Mouse (Mus musculus): ENCODE data around the gene Etnk1. TPM values are rescaled to one million over a fixed set of nuclear protein-coding genes. Genes with fewer than 3 reads are reported as not detected.
A peak's percentile ranks its signal among the peaks of the same experiment; 100 is the strongest.
"Not testable (repeated sequence)": the region's sequence is repeated elsewhere in the genome, so short reads cannot be mapped to it uniquely, and the experiment has no call there.

Etnk1 gene
- polyA plus RNA-seq, 1 experiment from 2014 or later = 20.0 TPM

DNA sequence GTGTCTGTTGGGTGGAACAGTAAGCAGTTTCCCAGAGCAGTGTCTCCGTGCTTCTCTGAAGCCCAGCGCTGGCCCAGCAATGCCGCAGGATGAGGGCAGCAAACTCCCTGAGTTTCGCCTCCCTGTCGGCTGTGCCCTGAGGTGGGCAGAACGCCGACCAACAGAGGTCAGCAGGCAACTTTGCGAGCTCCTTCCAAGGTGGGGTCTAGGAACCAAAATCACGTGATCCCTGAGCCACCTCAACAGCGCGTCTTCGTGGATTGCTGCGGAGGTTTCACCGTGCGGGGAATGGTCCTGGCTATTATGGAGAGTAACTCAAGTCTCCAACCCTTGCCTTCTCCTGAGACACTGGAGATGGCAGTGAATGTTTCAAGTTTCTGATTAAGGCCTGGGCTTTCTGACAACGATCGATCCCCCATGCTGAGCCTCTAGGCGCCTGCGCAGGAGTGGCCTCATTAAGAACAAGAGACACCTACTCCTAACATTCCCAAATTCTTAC is 23.2 kb upstream of the Etnk1 start:
- Histone ChIP-seq H3K4me2 (peak overlapping the region; percentile 64), H3K36me3 (ENCODE audit: control insufficient read depth, insufficient read depth, low read length) (no peaks in the 10 kb centered on the region), H3K4me3 (ENCODE audit: low read depth, low read length) (peak overlapping the region; percentile 36), H3K27me3 (replicated peaks; ENCODE audit: control insufficient read depth, insufficient read depth, low read length) (no peaks in the 10 kb centered on the region), H3K27ac (ENCODE audit: low read depth, low read length) (no peak overlapping the region), H3K9ac (ENCODE audit: low read depth, low read length) (peak overlapping the region; percentile 43; the same call in 1 of the 2 replicates), H3K9me3 (ENCODE audit: control insufficient read depth, low read length) (no peaks in the 10 kb centered on the region), H3K4me1 (replicated peaks; ENCODE audit: control insufficient read depth, insufficient read depth, low read length) (no peaks in the 10 kb centered on the region; the same call in 1 of the 2 replicates)
- DNase-seq (ENCODE audit: low spot score) = no peak
- 0 out of 2 replicates have a peak, but pooled peaks have one; percentile 18 for ATAC-seq (replicated peaks; ENCODE audit: low FRiP score)
- WGBS = 22% methylated on average over 19 of the region's 19 CpGs

DNA sequence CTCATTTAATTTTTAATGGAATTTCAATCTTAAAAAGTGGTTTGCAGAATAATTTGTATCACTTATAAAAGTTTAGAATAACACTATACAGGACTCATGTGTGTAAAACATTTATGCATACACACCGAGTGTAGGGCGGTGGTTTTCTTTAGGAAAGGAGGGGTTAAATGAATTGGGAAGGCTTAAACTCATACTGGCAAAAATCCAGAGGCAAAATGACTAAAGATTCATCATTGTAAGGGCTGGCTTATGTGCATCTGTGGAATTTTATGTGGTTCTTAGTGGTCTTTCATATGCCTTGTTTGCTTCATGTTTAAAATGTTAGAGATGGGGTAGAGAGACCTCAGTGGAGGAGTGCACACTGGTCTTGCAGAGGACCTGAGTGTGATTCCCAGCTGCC is 22.5 kb upstream of the Etnk1 start:
- no peak for DNase-seq (ENCODE audit: low spot score)
- Histone ChIP-seq H3K4me3 (ENCODE audit: low read depth, low read length) (no peak overlapping the region), H3K27ac (ENCODE audit: low read depth, low read length) (no peak overlapping the region), H3K9me3 (ENCODE audit: control insufficient read depth, low read length) (no peaks in the 10 kb centered on the region), H3K9ac (ENCODE audit: low read depth, low read length) (no peak overlapping the region), H3K27me3 (replicated peaks; ENCODE audit: control insufficient read depth, insufficient read depth, low read length) (no peaks in the 10 kb centered on the region), H3K36me3 (ENCODE audit: control insufficient read depth, insufficient read depth, low read length) (no peaks in the 10 kb centered on the region), H3K4me2 (no peak overlapping the region), H3K4me1 (replicated peaks; ENCODE audit: control insufficient read depth, insufficient read depth, low read length) (peaks cover 2% of the 10 kb centered on the region; the same call in 1 of the 2 replicates)
- no peak for ATAC-seq (replicated peaks; ENCODE audit: low FRiP score)
- 85% methylated on average over 2 of the region's 2 CpGs for WGBS

DNA sequence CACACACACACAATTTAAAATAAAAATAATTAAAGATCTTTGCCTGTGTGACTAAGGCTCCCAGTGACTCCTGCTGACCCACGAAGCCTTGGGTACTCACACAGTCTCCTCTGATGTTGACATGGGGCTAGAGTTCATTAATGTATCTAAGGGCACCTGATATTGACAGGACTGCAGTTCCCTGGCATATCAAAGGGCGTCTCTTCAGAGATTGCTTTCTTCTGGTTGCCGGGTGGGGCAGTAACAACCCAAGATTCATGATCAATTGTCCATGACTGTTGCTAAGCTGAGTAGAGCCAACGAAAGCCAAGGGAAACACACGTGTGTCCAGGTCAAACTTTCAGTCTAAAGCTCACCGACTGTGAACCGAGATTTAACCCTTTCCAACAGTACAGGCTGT is 22.0 kb upstream of the Etnk1 start:
- ATAC-seq (replicated peaks; ENCODE audit: low FRiP score) (no peak), DNase-seq (ENCODE audit: low spot score) (no peak)
- H3K9me3 ChIP-seq (ENCODE audit: control insufficient read depth, low read length) = no peaks in the 10 kb centered on the region
- H3K4me1 ChIP-seq (replicated peaks; ENCODE audit: control insufficient read depth, insufficient read depth, low read length) = peaks cover 2% of the 10 kb centered on the region; the same call in 1 of the 2 replicates
- no peaks in the 10 kb centered on the region for H3K27me3 ChIP-seq (replicated peaks; ENCODE audit: control insufficient read depth, insufficient read depth, low read length)
- no peak overlapping the region for H3K4me3 ChIP-seq (ENCODE audit: low read depth, low read length)
- WGBS = 67% methylated on average over 7 of the region's 7 CpGs
- H3K9ac ChIP-seq (ENCODE audit: low read depth, low read length) = no peak overlapping the region
- H3K4me2 ChIP-seq = no peak overlapping the region
- no peaks in the 10 kb centered on the region for H3K36me3 ChIP-seq (ENCODE audit: control insufficient read depth, insufficient read depth, low read length)
- H3K27ac ChIP-seq (ENCODE audit: low read depth, low read length) = no peak overlapping the region

DNA sequence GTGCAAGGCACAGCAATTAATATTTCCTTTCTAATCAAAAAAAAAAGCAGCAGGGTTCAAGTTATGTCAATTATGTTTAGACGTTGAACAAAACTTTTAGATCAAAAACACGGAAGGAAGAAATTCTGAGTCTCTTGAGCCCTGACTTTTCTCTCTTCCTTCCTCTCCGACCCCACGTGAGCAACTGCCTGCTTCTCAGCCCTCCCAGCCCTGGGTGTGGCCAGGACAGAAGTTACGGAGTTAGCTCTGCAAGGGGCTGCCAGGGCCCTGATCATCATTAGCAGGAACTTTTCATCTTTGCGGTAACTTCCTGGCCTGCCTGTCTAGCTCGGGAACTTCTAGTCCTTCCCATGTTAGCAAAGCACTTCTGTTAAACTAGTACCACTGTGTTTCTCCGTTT is 20.3 kb upstream of the Etnk1 start:
- no peaks in the 10 kb centered on the region for H3K36me3 ChIP-seq (ENCODE audit: control insufficient read depth, insufficient read depth, low read length)
- H3K27ac ChIP-seq (ENCODE audit: low read depth, low read length) = no peak overlapping the region
- WGBS = 29% methylated on average over 8 of the region's 8 CpGs
- no peak overlapping the region; the same call in 1 of the 2 replicates for H3K4me2 ChIP-seq
- no peak for ATAC-seq (replicated peaks; ENCODE audit: low FRiP score)
- no peaks in the 10 kb centered on the region for H3K9me3 ChIP-seq (ENCODE audit: control insufficient read depth, low read length)
- H3K4me1 ChIP-seq (replicated peaks; ENCODE audit: control insufficient read depth, insufficient read depth, low read length) = peaks cover 4% of the 10 kb centered on the region; the same call in 1 of the 2 replicates
- no peaks in the 10 kb centered on the region for H3K27me3 ChIP-seq (replicated peaks; ENCODE audit: control insufficient read depth, insufficient read depth, low read length)
- H3K4me3 ChIP-seq (ENCODE audit: low read depth, low read length) = no peak overlapping the region
- no peak overlapping the region for H3K9ac ChIP-seq (ENCODE audit: low read depth, low read length)
- DNase-seq (ENCODE audit: low spot score) = no peak

DNA sequence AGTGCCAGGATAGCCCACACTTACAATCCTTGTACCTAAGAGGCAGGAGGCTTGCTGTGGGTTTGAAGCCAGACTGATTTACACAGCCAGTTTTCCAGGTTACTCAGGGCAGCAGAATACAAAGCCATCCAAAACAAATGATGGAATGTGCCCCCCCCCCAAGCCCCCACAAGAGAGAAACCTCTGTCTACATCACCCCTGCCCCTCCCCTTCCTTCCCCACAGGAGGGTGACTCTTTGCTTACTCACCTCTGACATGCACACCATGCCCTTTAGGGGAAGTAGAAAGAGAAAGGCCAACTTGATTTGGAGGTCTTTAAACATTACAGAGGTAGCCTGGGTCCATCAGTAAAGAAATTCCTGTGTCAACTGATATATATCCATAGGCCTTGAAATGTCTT is 18.2 kb upstream of the Etnk1 start:
- ATAC-seq (replicated peaks; ENCODE audit: low FRiP score) (no peak), DNase-seq (ENCODE audit: low spot score) (no peak)
- Histone ChIP-seq H3K27ac (ENCODE audit: low read depth, low read length) (no peak overlapping the region), H3K4me2 (no peak overlapping the region), H3K4me3 (ENCODE audit: low read depth, low read length) (no peak overlapping the region), H3K9me3 (ENCODE audit: control insufficient read depth, low read length) (no peaks in the 10 kb centered on the region), H3K9ac (ENCODE audit: low read depth, low read length) (no peak overlapping the region), H3K4me1 (replicated peaks; ENCODE audit: control insufficient read depth, insufficient read depth, low read length) (peaks cover 4% of the 10 kb centered on the region; the same call in 1 of the 2 replicates), H3K36me3 (ENCODE audit: control insufficient read depth, insufficient read depth, low read length) (no peaks in the 10 kb centered on the region), H3K27me3 (replicated peaks; ENCODE audit: control insufficient read depth, insufficient read depth, low read length) (no peaks in the 10 kb centered on the region)

DNA sequence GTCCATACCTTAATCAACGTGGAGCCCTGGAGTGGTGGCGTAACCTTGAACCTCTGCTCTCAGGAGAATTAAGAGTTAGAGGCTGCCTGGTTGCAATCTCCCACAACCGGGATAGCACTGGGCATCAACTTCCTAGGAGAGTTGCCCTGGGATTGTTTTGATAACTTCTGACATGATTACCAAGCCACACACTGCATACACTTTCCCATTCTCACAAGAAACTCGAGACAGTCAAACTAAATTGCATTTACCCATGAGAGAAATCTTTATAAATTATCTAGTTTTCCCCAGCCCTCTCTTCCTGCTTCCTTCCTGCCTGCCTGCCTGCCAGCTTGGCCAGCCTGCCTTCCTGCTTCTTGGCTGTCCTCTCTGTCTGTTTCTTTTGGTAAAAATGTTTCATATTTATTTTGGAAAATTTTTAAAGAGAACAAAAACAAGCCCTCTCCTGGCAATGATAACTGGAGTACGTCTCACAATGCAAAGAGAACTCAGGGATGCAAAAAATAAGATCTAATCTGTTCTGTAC is 17.2 kb upstream of the Etnk1 start:
- no peaks in the 10 kb centered on the region for H3K36me3 ChIP-seq (ENCODE audit: control insufficient read depth, insufficient read depth, low read length)
- no peak overlapping the region for H3K9ac ChIP-seq (ENCODE audit: low read depth, low read length)
- H3K9me3 ChIP-seq (ENCODE audit: control insufficient read depth, low read length) = no peaks in the 10 kb centered on the region
- H3K4me3 ChIP-seq (ENCODE audit: low read depth, low read length) = no peak overlapping the region
- H3K4me2 ChIP-seq = no peak overlapping the region
- H3K27ac ChIP-seq (ENCODE audit: low read depth, low read length) = peak overlapping the region; percentile 55; the same call in 1 of the 2 replicates
- no peak for ATAC-seq (replicated peaks; ENCODE audit: low FRiP score)
- no peaks in the 10 kb centered on the region for H3K27me3 ChIP-seq (replicated peaks; ENCODE audit: control insufficient read depth, insufficient read depth, low read length)
- H3K4me1 ChIP-seq (replicated peaks; ENCODE audit: control insufficient read depth, insufficient read depth, low read length) = peaks cover 4% of the 10 kb centered on the region; the same call in 1 of the 2 replicates
- no peak for DNase-seq (ENCODE audit: low spot score)
- 41% methylated on average over 5 of the region's 5 CpGs for WGBS

DNA sequence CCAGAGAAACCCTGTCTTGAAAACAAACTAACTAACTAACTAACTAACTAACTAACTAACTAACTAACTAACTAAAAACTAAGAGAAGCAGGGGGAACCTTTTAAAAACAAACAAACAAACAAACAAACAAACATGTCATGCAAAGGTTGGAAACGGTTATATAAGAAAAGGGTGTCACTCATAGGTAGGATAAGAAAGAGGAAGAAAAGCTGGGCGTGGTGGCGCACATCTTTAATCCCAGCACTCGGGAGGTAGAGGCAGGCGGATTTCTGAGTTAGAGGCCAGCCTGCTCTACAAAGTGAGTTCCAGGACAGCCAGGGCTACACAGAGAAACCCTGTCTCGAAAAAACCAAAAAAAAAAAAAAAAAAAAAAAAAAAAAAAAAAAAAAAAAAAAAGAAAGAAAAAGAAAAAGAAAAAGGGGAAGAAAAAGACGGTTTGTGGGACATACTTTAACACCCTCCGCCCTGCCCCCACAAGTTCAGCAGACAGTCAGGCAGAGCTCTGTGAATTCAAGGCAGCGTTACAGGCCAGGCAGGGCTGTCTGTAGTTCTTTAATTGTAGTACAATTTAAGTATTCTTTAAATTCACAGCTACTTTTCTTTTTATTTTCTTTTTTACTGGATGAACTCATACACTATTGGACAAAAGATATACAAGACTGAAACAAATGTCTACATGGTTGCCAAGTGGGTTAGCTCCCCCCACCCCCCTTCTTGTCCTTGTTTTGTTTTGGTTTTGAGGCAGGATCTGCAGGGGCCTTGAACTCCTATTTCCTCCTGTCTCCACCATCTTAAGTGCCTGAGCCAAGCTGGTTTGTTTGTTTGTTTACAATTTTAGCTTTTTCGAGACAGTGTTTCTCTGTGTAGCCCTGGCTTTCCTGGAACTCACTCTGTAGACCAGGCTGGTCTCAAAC is 15.7 kb upstream of the Etnk1 start:
- ATAC-seq (replicated peaks; ENCODE audit: low FRiP score); H3K9me3 ChIP-seq (ENCODE audit: control insufficient read depth, low read length); H3K36me3 ChIP-seq (ENCODE audit: control insufficient read depth, insufficient read depth, low read length); DNase-seq (ENCODE audit: low spot score); H3K4me2 ChIP-seq; H3K27me3 ChIP-seq (replicated peaks; ENCODE audit: control insufficient read depth, insufficient read depth, low read length); H3K9ac ChIP-seq (ENCODE audit: low read depth, low read length); H3K27ac ChIP-seq (ENCODE audit: low read depth, low read length); H3K4me1 ChIP-seq (replicated peaks; ENCODE audit: control insufficient read depth, insufficient read depth, low read length); H3K4me3 ChIP-seq (ENCODE audit: low read depth, low read length): not testable (repeated sequence)
- 50% methylated on average over 10 of the region's 10 CpGs for WGBS

DNA sequence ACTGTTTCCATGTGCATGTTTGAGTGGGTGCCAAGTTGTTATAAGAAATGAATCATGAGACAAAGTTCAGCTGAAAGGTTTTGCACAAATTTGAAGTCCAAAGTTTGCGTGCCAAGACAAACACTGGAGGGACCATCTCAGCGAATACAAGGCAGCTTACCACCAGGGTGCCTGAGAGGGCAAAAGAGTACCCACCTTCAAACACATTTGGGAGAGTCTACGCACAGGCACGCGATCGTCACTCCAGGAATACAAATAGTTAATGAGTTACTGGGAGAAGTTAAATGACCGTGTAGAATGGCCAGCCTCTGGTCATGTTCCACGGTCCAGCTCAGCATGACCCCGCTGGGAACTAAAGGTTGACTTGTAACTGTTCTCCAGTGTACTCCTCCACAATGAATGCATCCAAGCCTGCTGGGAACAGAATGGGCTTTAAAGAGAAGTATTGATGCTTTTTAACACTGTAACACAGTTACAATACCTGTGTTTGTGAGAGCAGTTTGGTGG is 14.6 kb upstream of the Etnk1 start:
- ATAC-seq (replicated peaks; ENCODE audit: low FRiP score) (no peak; the same call in 1 of the 2 replicates), DNase-seq (ENCODE audit: low spot score) (no peak)
- Histone ChIP-seq H3K9me3 (ENCODE audit: control insufficient read depth, low read length) (no peaks in the 10 kb centered on the region), H3K9ac (ENCODE audit: low read depth, low read length) (no peak overlapping the region), H3K4me1 (replicated peaks; ENCODE audit: control insufficient read depth, insufficient read depth, low read length) (peaks cover 4% of the 10 kb centered on the region; the same call in 1 of the 2 replicates), H3K27ac (ENCODE audit: low read depth, low read length) (peak overlapping the region; percentile 2; the same call in 1 of the 2 replicates), H3K36me3 (ENCODE audit: control insufficient read depth, insufficient read depth, low read length) (no peaks in the 10 kb centered on the region), H3K27me3 (replicated peaks; ENCODE audit: control insufficient read depth, insufficient read depth, low read length) (no peaks in the 10 kb centered on the region), H3K4me2 (no peak overlapping the region), H3K4me3 (ENCODE audit: low read depth, low read length) (no peak overlapping the region)
- WGBS = 68% methylated on average over 9 of the region's 9 CpGs

Data from liver, embryonic 11.5 days (tissue).